Mouse (Mus musculus) spleen, adult 2 months (tissue): ENCODE data around the gene 9930111J21Rik2.
"Not testable (repeated sequence)": the region's sequence is repeated elsewhere in the genome, so short reads cannot be mapped to it uniquely, and the experiment has no call there.

Source experiments
- CTCF ChIP-seq: fragments of 200-500 bp; IDR thresholded peaks from 2 replicates; pipeline ENCODE4 v1.5.1; 2011; ENCODE audit warnings: mild to moderate bottlenecking, inconsistent platforms; ENCODE audit not compliant: insufficient read depth, insufficient read length, insufficient replicate concordance; ENCODE audit errors: extremely low read depth
- POLR2A ChIP-seq: fragments of 200-500 bp; IDR thresholded peaks from 2 replicates; pipeline ENCODE4 v1.6.1; 2011; ENCODE audit warnings: low read depth, low read length, inconsistent platforms

GRCm38 (mm10) chr11:49076001-49076757, 25.1 kb upstream of the 9930111J21Rik2 start, which contains the start of gene Ifi47:
- not testable (repeated sequence) for TF ChIP-seq CTCF, POLR2A
